Mouse (Mus musculus) adrenal gland, postnatal 14 days (tissue): ENCODE data around the gene Rgl3. TPM values are rescaled to one million over a fixed set of nuclear protein-coding genes. Genes with fewer than 3 reads are reported as not detected.
A peak's percentile ranks its signal among the peaks of the same experiment; 100 is the strongest.

ENCODE experiments used
- DNase-seq: peaks from one replicate; pipeline ENCODE4 v3.0.0; 2021; ENCODE audit warnings: mixed read lengths
- long read RNA-seq, 2 experiments: library from polyadenylated mRNA; stranded (forward); transcript quantifications; one replicate each; pipeline ENCODE4 v2.0.0; 2021
- total RNA-seq: library from RNA; stranded (reverse); gene quantifications from 2 replicates; pipeline ENCODE4 v1.2.3, GENCODE M21; 2021

Rgl3 gene
- 18.1 and 19.0 TPM in 2 replicates for total RNA-seq
- long read RNA-seq, experiment 1, transcript Rgl3-201 (19 exons, 2,543 nt) = major isoform, 16 of 29 reads
- long read RNA-seq, experiment 1, partial matches to known transcripts = 1 of 29 reads
- long read RNA-seq, experiment 1, other reads (novel, unspliced or antisense) = 11 of 29 reads
- long read RNA-seq, experiment 2, partial matches to known transcripts = 5 of 14 reads
- long read RNA-seq, experiment 2, other reads (novel, unspliced or antisense) = 4 of 14 reads

- peak; percentile 87 for DNase-seq
Measured at GRCm38 (mm10) chr9:21989230-21990110, at the start of gene Rgl3. Rgl3 (minus strand) TSS chr9:21989446.

- DNase-seq = peak; percentile 48
Measured at GRCm38 (mm10) chr9:22037826-22038225, 48.6 kb upstream of the Rgl3 start.

- DNase-seq = no peak
Measured at GRCm38 (mm10) chr9:22035300-22036044, 46.2 kb upstream of the Rgl3 start.

- DNase-seq = no peak
Measured at GRCm38 (mm10) chr9:22030386-22030785, 41.1 kb upstream of the Rgl3 start.

GRCm38 (mm10) chr9:22028467-22028866 lies 39.2 kb upstream of the Rgl3 start:
- DNase-seq = no peak

- peak; percentile 39 for DNase-seq
Measured at GRCm38 (mm10) chr9:22024592-22024991, 35.3 kb upstream of the Rgl3 start.

GRCm38 (mm10) chr9:22017208-22017825 lies 28.1 kb upstream of the Rgl3 start:
- no peak for DNase-seq

GRCm38 (mm10) chr9:22016245-22016644 lies 27.0 kb upstream of the Rgl3 start:
- no peak for DNase-seq

- DNase-seq = no peak
Measured at GRCm38 (mm10) chr9:22012731-22013130, 23.5 kb upstream of the Rgl3 start.

GRCm38 (mm10) chr9:22011055-22011454 lies 21.8 kb upstream of the Rgl3 start:
- no peak for DNase-seq

GRCm38 (mm10) chr9:22004546-22004945 lies 15.3 kb upstream of the Rgl3 start:
- no peak for DNase-seq

- DNase-seq = peak; percentile 59
Measured at GRCm38 (mm10) chr9:22003163-22003554, 13.9 kb upstream of the Rgl3 start.

GRCm38 (mm10) chr9:22002194-22003162 lies 13.2 kb upstream of the Rgl3 start, which contains the start of the genes Ccdc151 and Prkcsh:
Ccdc151 (minus strand) TSS chr9:22002634.
Prkcsh (plus strand) TSS chr9:22002806.
- peak; percentile 99 for DNase-seq

GRCm38 (mm10) chr9:22001633-22002032 lies 12.4 kb upstream of the Rgl3 start:
- DNase-seq = no peak

GRCm38 (mm10) chr9:22000296-22000695 lies 11.1 kb upstream of the Rgl3 start:
- DNase-seq = peak; percentile 58

GRCm38 (mm10) chr9:21996178-21996867 lies 7.1 kb upstream of the Rgl3 start:
- DNase-seq = no peak

- DNase-seq = no peak
Measured at GRCm38 (mm10) chr9:21992227-21992626, 3.0 kb upstream of the Rgl3 start.

GRCm38 (mm10) chr9:21988421-21989101 lies 685 bp downstream of the Rgl3 start:
- peak; percentile 43 for DNase-seq

GRCm38 (mm10) chr9:21987592-21988342 lies 1.5 kb downstream of the Rgl3 start:
- peak; percentile 66 for DNase-seq
